Mouse (Mus musculus): ENCODE measurements around the gene Cct5. TPM values are rescaled to one million over a fixed set of nuclear protein-coding genes. Genes with fewer than 3 reads are reported as not detected.

The Cct5 gene
- polyA plus RNA-seq, 1 experiment: 152 TPM

- no peaks in the 10 kb centered on the region; the same call in 1 of the 2 replicates for H3K4me1 ChIP-seq (ENCODE audit: control insufficient read depth, insufficient read depth, low read length)
- H3K27ac ChIP-seq (ENCODE audit: control insufficient read depth, insufficient read depth, low read depth, low read length, poor library complexity): no peak overlapping the region
- WGBS: 87% methylated on average over 12 of the region's 12 CpGs
- TF ChIP-seq POLR2A (IDR thresholded peaks at IDR 0.05; ENCODE audit: borderline replicate concordance, control insufficient read depth, low read depth, low read length) (no peak), CTCF (IDR thresholded peaks at IDR 0.05; ENCODE audit: control insufficient read depth, insufficient read depth, low read length) (no peak)
- H3K4me3 ChIP-seq (replicated peaks; ENCODE audit: control insufficient read depth, low read depth, low read length): no peak overlapping the region
Observed at GRCm38 (mm10) chr15:31631396-31631858, 29.8 kb upstream of the Cct5 start.

DNA sequence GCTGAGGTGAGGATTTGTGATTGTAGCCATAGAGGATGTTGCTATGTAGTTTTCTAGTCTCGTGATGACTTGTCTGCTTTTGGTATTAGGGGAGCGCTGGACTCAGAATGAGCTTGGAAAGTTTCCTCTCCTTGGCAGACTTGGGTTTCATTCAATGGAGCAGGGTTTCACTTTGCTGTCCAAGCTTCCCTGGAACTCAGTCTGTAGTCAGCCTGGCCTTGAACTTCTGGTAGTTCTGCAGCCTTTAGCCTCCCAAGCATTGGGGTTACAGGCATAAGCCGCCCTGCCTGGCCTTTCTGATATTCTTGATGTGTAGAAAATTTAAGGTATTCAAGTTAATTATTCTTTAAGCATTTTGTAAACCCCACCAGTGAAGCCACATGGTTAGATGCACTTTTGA, 28.0 kb upstream of the Cct5 start:
- H3K27ac ChIP-seq (ENCODE audit: control insufficient read depth, insufficient read depth, low read depth, low read length, poor library complexity): no peak overlapping the region
- WGBS: 80% methylated on average over 3 of the region's 3 CpGs
- TF ChIP-seq POLR2A (IDR thresholded peaks at IDR 0.05; ENCODE audit: borderline replicate concordance, control insufficient read depth, low read depth, low read length) (no peak), CTCF (IDR thresholded peaks at IDR 0.05; ENCODE audit: control insufficient read depth, insufficient read depth, low read length) (no peak)

DNA sequence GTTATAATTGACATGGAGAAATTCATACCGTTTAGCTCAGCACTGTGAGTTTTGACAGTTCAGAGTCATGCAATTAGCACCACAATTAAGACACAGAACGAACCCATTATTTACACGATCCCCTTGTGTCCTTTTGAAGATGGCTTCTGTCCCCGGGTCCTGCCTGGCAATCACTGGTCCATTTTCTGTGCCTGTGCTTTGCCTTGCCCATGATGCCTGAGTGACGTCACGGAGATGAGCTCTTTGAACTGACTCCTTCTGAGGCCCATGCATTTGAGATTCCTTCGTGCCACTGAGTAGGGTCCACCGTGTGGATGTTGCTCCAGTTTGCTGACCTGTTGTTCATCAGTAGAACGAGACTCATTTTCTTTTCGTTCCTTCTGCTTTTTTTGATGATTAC, 26.6 kb upstream of the Cct5 start:
- Histone ChIP-seq H3K4me1 (ENCODE audit: control insufficient read depth, insufficient read depth, low read length) (no peaks in the 10 kb centered on the region; the same call in 1 of the 2 replicates), H3K27ac (ENCODE audit: control insufficient read depth, insufficient read depth, low read depth, low read length, poor library complexity) (no peak overlapping the region), H3K4me3 (replicated peaks; ENCODE audit: control insufficient read depth, low read depth, low read length) (no peak overlapping the region)
- WGBS: 81% methylated on average over 10 of the region's 10 CpGs
- TF ChIP-seq POLR2A (IDR thresholded peaks at IDR 0.05; ENCODE audit: borderline replicate concordance, control insufficient read depth, low read depth, low read length): no peak
- no peak for TF ChIP-seq CTCF (IDR thresholded peaks at IDR 0.05; ENCODE audit: control insufficient read depth, insufficient read depth, low read length)

More for the DNA sequence above, 28.0 kb upstream of the Cct5 start:
- no peaks in the 10 kb centered on the region; the same call in 1 of the 2 replicates for H3K4me1 ChIP-seq (ENCODE audit: control insufficient read depth, insufficient read depth, low read length)
- no peak overlapping the region for H3K4me3 ChIP-seq (replicated peaks; ENCODE audit: control insufficient read depth, low read depth, low read length)

DNA sequence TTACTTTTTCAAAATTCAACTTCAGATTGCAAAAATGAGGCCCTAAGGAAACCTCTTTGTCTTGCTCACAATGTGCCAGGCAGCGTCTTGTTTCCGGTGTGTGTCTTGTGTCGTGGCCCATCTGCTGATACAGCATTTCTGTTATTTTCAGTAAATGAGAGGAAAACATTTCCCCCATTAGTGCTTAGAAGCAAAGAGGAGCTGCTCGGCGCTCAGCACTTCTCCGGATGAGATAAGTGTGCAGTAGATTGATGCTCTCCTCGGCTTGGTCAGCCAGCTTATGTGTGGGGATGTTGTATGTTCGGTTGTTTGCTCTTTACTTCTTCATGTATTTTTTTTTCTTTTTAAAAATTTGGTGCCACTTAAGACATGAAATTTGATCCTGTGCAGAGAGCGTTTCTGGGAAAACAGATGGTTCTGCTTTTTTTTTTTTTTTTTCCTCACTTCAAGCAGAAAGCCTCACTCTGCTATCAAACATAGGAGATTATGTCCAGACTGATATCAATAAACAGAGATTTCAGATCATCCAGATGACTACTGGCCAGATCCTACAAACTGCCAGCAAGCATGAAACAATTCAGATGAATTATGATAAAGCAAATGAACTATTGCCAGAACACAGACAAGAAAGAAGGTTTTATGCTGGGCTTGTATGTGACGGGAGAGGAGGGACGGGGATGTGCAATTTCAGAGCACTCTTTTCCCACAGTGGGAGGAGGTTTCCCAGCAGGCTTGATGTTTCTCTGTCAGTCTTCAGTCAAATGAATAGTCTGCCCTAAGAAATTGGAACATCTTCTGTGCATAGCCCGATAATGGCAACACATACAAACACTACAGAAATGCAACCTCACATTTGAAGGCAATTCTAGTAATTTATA, 25.9 kb upstream of the Cct5 start:
- TF ChIP-seq POLR2A (IDR thresholded peaks at IDR 0.05; ENCODE audit: borderline replicate concordance, control insufficient read depth, low read depth, low read length) (no peak), CTCF (IDR thresholded peaks at IDR 0.05; ENCODE audit: control insufficient read depth, insufficient read depth, low read length) (no peak)
- Histone ChIP-seq H3K4me3 (replicated peaks; ENCODE audit: control insufficient read depth, low read depth, low read length) (no peak overlapping the region), H3K4me1 (ENCODE audit: control insufficient read depth, insufficient read depth, low read length) (no peaks in the 10 kb centered on the region; the same call in 1 of the 2 replicates), H3K27ac (ENCODE audit: control insufficient read depth, insufficient read depth, low read depth, low read length, poor library complexity) (no peak overlapping the region)
- 35% methylated on average over 12 of the region's 12 CpGs for WGBS

DNA sequence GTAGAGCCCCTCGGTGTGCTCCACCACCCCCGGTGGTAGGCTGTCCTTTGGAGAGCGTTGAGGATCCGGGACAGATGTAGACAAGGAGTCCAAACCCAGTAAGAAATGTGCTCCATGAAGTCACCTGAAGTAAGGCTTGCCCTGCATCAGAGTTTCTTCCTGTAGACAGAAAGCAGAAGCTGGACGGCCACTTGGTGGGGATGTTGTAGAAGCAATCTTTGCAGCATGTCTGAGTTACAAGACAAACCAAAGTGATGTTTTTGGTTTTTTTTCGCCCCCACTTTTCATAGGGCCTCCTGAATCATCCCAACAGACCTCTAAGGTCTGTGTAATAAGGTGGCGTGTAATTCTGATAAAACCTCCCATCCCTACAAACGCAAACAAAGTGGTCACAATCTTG, 17.9 kb upstream of the Cct5 start:
- H3K27ac ChIP-seq (ENCODE audit: control insufficient read depth, insufficient read depth, low read depth, low read length, poor library complexity): no peak overlapping the region
- 86% methylated on average over 8 of the region's 8 CpGs for WGBS
- no peak overlapping the region for H3K4me3 ChIP-seq (replicated peaks; ENCODE audit: control insufficient read depth, low read depth, low read length)
- no peaks in the 10 kb centered on the region; the same call in 1 of the 2 replicates for H3K4me1 ChIP-seq (ENCODE audit: control insufficient read depth, insufficient read depth, low read length)
- TF ChIP-seq POLR2A (IDR thresholded peaks at IDR 0.05; ENCODE audit: borderline replicate concordance, control insufficient read depth, low read depth, low read length) (no peak), CTCF (IDR thresholded peaks at IDR 0.05; ENCODE audit: control insufficient read depth, insufficient read depth, low read length) (no peak)

DNA sequence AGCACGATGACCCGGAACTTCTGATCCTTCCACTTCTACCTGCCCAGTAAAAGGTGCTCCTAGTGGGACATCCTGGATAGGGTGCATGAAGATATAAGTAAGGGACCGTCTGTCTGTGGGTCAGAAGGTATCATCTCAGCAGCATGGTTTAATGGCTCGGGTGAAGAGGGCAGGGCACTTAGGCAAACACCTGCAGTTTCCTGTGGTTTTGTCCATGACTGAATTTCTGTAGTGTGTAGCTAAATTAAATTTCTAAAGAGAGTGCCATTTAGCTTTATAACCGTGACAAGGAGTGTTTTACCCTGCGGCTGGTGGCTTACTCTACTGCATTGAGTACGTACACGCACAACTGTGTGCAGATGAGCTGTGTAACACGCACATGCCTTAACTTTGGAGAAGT, 15.7 kb upstream of the Cct5 start:
- H3K27ac ChIP-seq (ENCODE audit: control insufficient read depth, insufficient read depth, low read depth, low read length, poor library complexity): no peak overlapping the region
- peaks cover 1% of the 10 kb centered on the region; the same call in 1 of the 2 replicates for H3K4me1 ChIP-seq (ENCODE audit: control insufficient read depth, insufficient read depth, low read length)

DNA sequence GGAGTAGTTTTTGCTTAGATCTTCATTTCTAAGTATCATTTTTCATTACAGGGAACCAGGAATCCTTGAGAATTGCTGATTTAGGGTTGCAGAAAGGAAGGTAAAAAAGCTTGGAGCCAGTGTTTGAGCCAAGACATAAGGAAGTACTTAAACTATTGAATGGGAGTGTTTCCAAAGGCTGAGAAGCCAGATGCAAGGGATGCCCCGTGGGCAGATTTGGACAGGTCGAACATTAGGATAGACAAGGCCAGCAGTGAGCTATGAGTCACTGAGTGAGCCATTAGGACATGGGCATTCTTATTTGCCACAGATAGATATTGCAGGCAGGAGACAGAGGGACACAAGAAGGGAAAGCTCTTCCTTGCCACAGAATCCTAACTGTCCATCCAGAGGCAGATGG, 13.1 kb upstream of the Cct5 start:
- H3K27ac ChIP-seq (ENCODE audit: control insufficient read depth, insufficient read depth, low read depth, low read length, poor library complexity): no peak overlapping the region
- no peak for TF ChIP-seq POLR2A (IDR thresholded peaks at IDR 0.05; ENCODE audit: borderline replicate concordance, control insufficient read depth, low read depth, low read length)
- TF ChIP-seq CTCF (IDR thresholded peaks at IDR 0.05; ENCODE audit: control insufficient read depth, insufficient read depth, low read length): no peak
- WGBS: 79% methylated on average over 2 of the region's 2 CpGs
- H3K4me3 ChIP-seq (replicated peaks; ENCODE audit: control insufficient read depth, low read depth, low read length): no peak overlapping the region
- peaks cover 1% of the 10 kb centered on the region; the same call in 1 of the 2 replicates for H3K4me1 ChIP-seq (ENCODE audit: control insufficient read depth, insufficient read depth, low read length)

More for the DNA sequence above, 15.7 kb upstream of the Cct5 start:
- 79% methylated on average over 9 of the region's 9 CpGs for WGBS
- TF ChIP-seq POLR2A (IDR thresholded peaks at IDR 0.05; ENCODE audit: borderline replicate concordance, control insufficient read depth, low read depth, low read length): no peak
- no peak for TF ChIP-seq CTCF (IDR thresholded peaks at IDR 0.05; ENCODE audit: control insufficient read depth, insufficient read depth, low read length)
- H3K4me3 ChIP-seq (replicated peaks; ENCODE audit: control insufficient read depth, low read depth, low read length): no peak overlapping the region

DNA sequence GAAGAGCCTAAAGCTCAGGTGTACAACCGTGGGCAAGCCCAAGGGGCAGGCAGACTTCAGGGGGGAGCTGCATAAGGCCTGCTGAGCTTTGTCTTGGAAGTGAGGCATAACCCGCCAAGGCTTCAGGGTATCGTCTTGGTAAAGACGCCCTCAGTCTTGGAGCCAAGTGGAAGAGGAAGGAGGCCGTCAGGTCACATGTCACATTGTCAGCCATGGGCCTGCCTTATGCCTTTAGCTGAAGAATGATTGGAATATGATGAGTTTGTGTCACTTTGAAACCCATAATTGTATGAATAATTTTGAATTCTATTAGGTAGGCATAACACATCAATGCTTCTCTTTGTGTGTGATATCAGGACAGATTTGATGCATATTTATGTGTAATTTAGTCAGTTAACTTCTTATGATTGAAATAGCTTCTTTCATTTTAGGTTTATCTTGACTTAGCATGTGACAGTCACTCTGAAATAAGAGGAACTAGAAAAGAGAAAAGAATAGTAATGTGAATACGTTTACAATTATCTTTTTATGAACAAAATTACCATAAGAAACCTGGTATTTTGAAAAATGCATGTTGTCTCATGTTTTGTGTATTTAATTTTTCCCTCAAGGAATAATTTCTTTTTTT, 12.3 kb upstream of the Cct5 start:
- H3K4me3 ChIP-seq (replicated peaks; ENCODE audit: control insufficient read depth, low read depth, low read length): no peak overlapping the region
- no peak for TF ChIP-seq CTCF (IDR thresholded peaks at IDR 0.05; ENCODE audit: control insufficient read depth, insufficient read depth, low read length)
- no peak for TF ChIP-seq POLR2A (IDR thresholded peaks at IDR 0.05; ENCODE audit: borderline replicate concordance, control insufficient read depth, low read depth, low read length)
- H3K27ac ChIP-seq (ENCODE audit: control insufficient read depth, insufficient read depth, low read depth, low read length, poor library complexity): no peak overlapping the region
- 56% methylated on average over 6 of the region's 6 CpGs for WGBS
- H3K4me1 ChIP-seq (ENCODE audit: control insufficient read depth, insufficient read depth, low read length): peaks cover 1% of the 10 kb centered on the region; the same call in 1 of the 2 replicates
